8 mouse cellular contexts compared by ENCODE assay signal in the genomic region with DNA sequence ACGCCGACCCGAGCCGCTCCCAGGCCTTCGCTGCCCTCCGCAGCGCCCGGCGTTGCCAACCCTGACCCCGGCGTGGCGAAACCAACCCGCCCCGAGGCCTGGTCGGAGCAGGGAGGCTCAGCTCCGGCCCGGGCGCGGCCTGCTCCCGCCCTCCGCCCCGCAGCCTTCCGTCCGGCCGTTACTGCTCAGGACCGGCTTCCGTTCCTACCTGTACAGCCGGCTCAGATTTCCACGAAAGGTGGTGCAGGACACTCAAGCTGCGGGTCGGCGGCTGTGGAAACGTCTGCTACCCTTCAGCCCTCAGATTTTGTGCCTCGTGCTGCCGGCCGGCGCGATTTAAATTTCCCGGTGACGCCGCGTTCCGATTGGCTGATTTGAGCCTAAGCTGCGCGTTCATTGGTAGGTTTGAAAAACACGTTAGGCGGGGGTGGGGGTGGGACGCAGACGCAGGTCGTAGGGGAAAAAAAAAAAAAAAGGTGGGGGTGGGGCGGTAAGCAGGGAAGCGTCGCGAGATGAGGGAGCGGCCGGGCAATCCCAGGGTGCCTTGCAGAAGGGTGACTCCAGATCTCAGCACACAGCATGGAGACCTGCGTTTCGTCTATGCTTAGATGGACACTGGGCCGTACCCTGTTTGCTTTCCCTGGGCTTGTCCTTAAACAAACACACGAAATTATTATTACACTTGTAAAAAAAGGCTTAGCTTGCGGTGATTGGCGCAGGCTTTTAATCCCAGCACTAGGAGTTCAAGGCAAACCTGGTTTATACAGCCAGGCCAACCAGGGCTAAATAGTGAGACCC. TPM values are rescaled to one million over a fixed set of nuclear protein-coding genes. Genes with fewer than 3 reads are reported as not detected.
DNase-seq lines count a peak whose midpoint lies in the region; ATAC-seq lines count a peak whose summit lies in the region.

Kpna2 (minus strand) TSS at position 391 of the 798 bp plus-strand sequence.

- H3K4me3 ChIP-seq in hindbrain, embryonic 16.5 days (ENCODE audit: low read length), result peak within 1 kb of the TSS; percentile 69
- peak within 1 kb of the TSS; percentile 83 for H3K4me3 ChIP-seq in macrophage (ENCODE audit: inconsistent target)

- H3K79me2 ChIP-seq in macrophage (ENCODE audit: inconsistent target), result peaks cover 44% of the 10 kb centered on the region

- ATAC-seq in hindbrain, embryonic 16.5 days, result peak; percentile 96

- no peaks in the 10 kb centered on the region for H3K4me1 ChIP-seq in hindbrain, embryonic 16.5 days (ENCODE audit: control insufficient read depth, insufficient read depth, low read depth, low read length)

- H3K36me3 ChIP-seq in hindbrain, embryonic 16.5 days (ENCODE audit: control insufficient read depth, insufficient read depth, low read length), result peaks cover 14% of the 10 kb centered on the region
- 0 out of 2 replicates have a peak, but pooled peaks cover 4% of the 10 kb centered on the region for H3K36me3 ChIP-seq in macrophage (ENCODE audit: inconsistent target)

- H3K9ac ChIP-seq in hindbrain, embryonic 16.5 days (ENCODE audit: low read depth, low read length), result peak within 1 kb of the TSS; percentile 74

- DNase-seq in T-cell, adult 2 months (ENCODE audit: low spot score), result peak; percentile 85
- DNase-seq in cerebellum, postnatal 36 days, result peak; percentile 89
- DNase-seq in gastrocnemius, adult 18-20 months (ENCODE audit: low spot score), result peak; percentile 90
- DNase-seq in left cerebral cortex, adult 18-20 months (ENCODE audit: low spot score in 2 of 2), result peak; percentile 87 to 88
- peak; percentile 89 for DNase-seq in right cerebral cortex, adult 18-20 months
- peak; percentile 62 for DNase-seq in urinary bladder, postnatal 10 days (ENCODE audit: low spot score)

- peak within 1 kb of the TSS; percentile 85 for H3K27ac ChIP-seq in hindbrain, embryonic 16.5 days (ENCODE audit: low read depth, low read length)
- H3K27ac ChIP-seq in macrophage, result peak within 1 kb of the TSS; percentile 66

- no peaks in the 10 kb centered on the region for H3K27me3 ChIP-seq in hindbrain, embryonic 16.5 days (replicated peaks; ENCODE audit: control insufficient read depth, insufficient read depth, low read length)

- no peaks in the 10 kb centered on the region for H3K9me3 ChIP-seq in hindbrain, embryonic 16.5 days (ENCODE audit: control insufficient read depth, low read length)

- under 1% methylated on average over 60 of the region's 62 CpGs for WGBS in hindbrain, embryonic 16.5 days
- WGBS in macrophage (ENCODE audit: missing documents), result 1% methylated on average over 50 of the region's 62 CpGs

- peak within 1 kb of the TSS; percentile 71 for H3K4me2 ChIP-seq in hindbrain, embryonic 16.5 days (ENCODE audit: low read length)

RNA-seq across cellular contexts. Expression of gene Kpna2, which starts in this region (rescaled TPM):
- 10 to 100 TPM in 1 of 2 experiments, 1 to 10 TPM in 1; 9.4 to 10.3 TPM for total RNA-seq in gastrocnemius, adult 18-20 months (2021)
- 132 and 165 TPM in 2 replicates for polyA plus RNA-seq in hindbrain, embryonic 16.5 days (2015; fragmentation: Nextera tagmentation; extraction: Ambion mirVana)
- total RNA-seq in left cerebral cortex, adult 18-20 months (2021), result 10 to 100 TPM; 21.9 to 26.6 TPM
- 10 to 100 TPM in 25 of 26 experiments, 1 to 10 TPM in 1; 9.1 to 35.4 (median 18.8) TPM for total RNA-seq in macrophage (2018; cell fraction: chromatin; rRNA removed)
- total RNA-seq in macrophage (2018; cell fraction: cytosol; rRNA removed), result 10 to 100 TPM; 25.5 to 44.3 (median 37.9) TPM
- total RNA-seq in macrophage (2018; cell fraction: nucleus; rRNA removed), result 10 to 100 TPM in 24 of 26 experiments, 1 to 10 TPM in 2; 8.6 to 53.7 (median 19.9) TPM
- polyA plus RNA-seq in macrophage (2018), result 36.6 to 71.0 TPM (median 57.2 TPM) in 3 replicates

Comparison
In these comparisons a context has a peak if more than half of its experiments do, and no peak if none do; other contexts are left out.
1. Peak in every context shown above with its lines: DNase-seq, ATAC-seq, H3K4me3 ChIP-seq and H3K27ac ChIP-seq.